Comparison of ENCODE assay signal across 25 mouse cellular contexts in genomic region chr11:107250882-107251281, GRCm38 (mm10).
DNase-seq lines count a peak whose midpoint lies in the region; ATAC-seq and TF ChIP-seq lines count a peak whose summit lies in the region.
"Had no signal": no experiment of that assay in that cellular context is flagged by ENCODE, and none has a peak within 500 bp of the region (broad histone marks: within the 10 kb centered on the region; RNA-seq: fewer than 3 reads in every experiment).

No protein-coding gene starts in this region.

- no peak overlapping the region for H3K4me2 ChIP-seq in heart, embryonic 11.5 days
- H3K4me2 ChIP-seq: heart, embryonic 13.5 days; hindbrain, embryonic 13.5 days; intestine, embryonic 15.5 days; kidney, embryonic 15.5 days had no signal

- peak overlapping the region; percentile 84 for H3K27ac ChIP-seq in gastrocnemius, adult 2 months
- no peak overlapping the region for H3K27ac ChIP-seq in heart, embryonic 11.5 days (ENCODE audit: low read depth, low read length)
- H3K27ac ChIP-seq: heart, embryonic 13.5 days; hindbrain, embryonic 10.5 days; hindbrain, embryonic 13.5 days; intestine, embryonic 15.5 days; kidney, embryonic 15.5 days had no signal

- no peaks in the 10 kb centered on the region for H3K27me3 ChIP-seq in heart, embryonic 11.5 days (ENCODE audit: control insufficient read depth, insufficient read depth, low read length)
- H3K27me3 ChIP-seq: CH12.LX; heart, embryonic 13.5 days; hindbrain, embryonic 13.5 days; intestine, embryonic 15.5 days; kidney, embryonic 15.5 days; Patski had no signal

- no peak for TF ChIP-seq CTCF in gastrocnemius, adult 2 months (IDR thresholded peaks at IDR 0.05)

- H3K4me3 ChIP-seq in gastrocnemius, adult 2 months = no peak overlapping the region
- no peak overlapping the region for H3K4me3 ChIP-seq in heart, embryonic 11.5 days (ENCODE audit: low read depth, low read length)
- H3K4me3 ChIP-seq: heart, embryonic 13.5 days; hindbrain, embryonic 10.5 days; hindbrain, embryonic 13.5 days; intestine, embryonic 15.5 days; kidney, embryonic 15.5 days had no signal

- no peak for ATAC-seq in heart, embryonic 11.5 days (replicated peaks; ENCODE audit: insufficient number of reproducible peaks, low FRiP score, low TSS enrichment)
- ATAC-seq: forebrain, embryonic 14.5 days; forebrain, postnatal 0 days; hindbrain, embryonic 16.5 days; intestine, embryonic 15.5 days; Patski had no signal

- 0 out of 2 replicates have a peak, but pooled peaks cover 4% of the 10 kb centered on the region for H3K36me3 ChIP-seq in heart, embryonic 11.5 days (ENCODE audit: control insufficient read depth, insufficient read depth, low read length)

- DNase-seq in gastrocnemius, adult 2 months = peak; percentile 55
- no peak for DNase-seq in gastrocnemius, postnatal 4 days (ENCODE audit: low spot score in 2 of 2)
- DNase-seq in heart, adult 18-20 months = peak; percentile 58 to 73
- DNase-seq in heart, adult 9 months (ENCODE audit: low spot score in 2 of 2) = peak; percentile 36 to 53
- DNase-seq in heart, postnatal 14 days = no peak
- DNase-seq: adrenal gland, postnatal 10 days; adrenal gland, postnatal 36 days; cerebellum, adult 18-20 months; cerebellum, adult 9-10 months; cerebellum, postnatal 14 days; forebrain, postnatal 0 days; gastrocnemius, postnatal 10 days; kidney, adult 11 months; kidney, adult 8-10 months had no signal

- peaks cover 2% of the 10 kb centered on the region; the same call in 1 of the 2 replicates for H3K9me3 ChIP-seq in heart, embryonic 11.5 days (replicated peaks; ENCODE audit: control insufficient read depth, low read length)
- H3K9me3 ChIP-seq: G1E; heart, embryonic 13.5 days; hindbrain, embryonic 10.5 days; intestine, embryonic 15.5 days; kidney, embryonic 15.5 days had no signal

- 94% methylated on average over 8 of the region's 8 CpGs for WGBS in heart, embryonic 11.5 days (ENCODE audit: insufficient replicate concordance)

- H3K4me1 ChIP-seq in heart, embryonic 11.5 days (ENCODE audit: control insufficient read depth, insufficient read depth, low read length) = no peaks in the 10 kb centered on the region
- H3K4me1 ChIP-seq: hindbrain, embryonic 10.5 days; hindbrain, embryonic 13.5 days; intestine, embryonic 15.5 days had no signal

- intact Hi-C loops in gastrocnemius, adult 2 months (cut with DNase I) = no loop called here
- intact Hi-C loops in heart, postnatal 14 days (cut with DNase I) = no loop called here

- no peak overlapping the region for H3K9ac ChIP-seq in heart, embryonic 11.5 days (ENCODE audit: low read depth, low read length)
- H3K9ac ChIP-seq: forebrain, postnatal 0 days; heart, embryonic 13.5 days; hindbrain, embryonic 13.5 days; intestine, embryonic 15.5 days; kidney, embryonic 15.5 days had no signal

Comparison
In these comparisons a context has a peak if more than half of its experiments do, and no peak if none do; other contexts are left out.
1. DNase-seq: peak in gastrocnemius, adult 2 months (single experiment), heart, adult 18-20 months (2 of 2) and heart, adult 9 months (2 of 2); none in gastrocnemius, postnatal 4 days (0 of 2) and heart, postnatal 14 days (0 of 2).